Mouse (Mus musculus) hindbrain, embryonic 15.5 days (tissue): Measurements from ENCODE around the gene Nup98. TPM values are rescaled to one million over a fixed set of nuclear protein-coding genes. Genes with fewer than 3 reads are reported as not detected.
A peak's percentile ranks its signal among the peaks of the same experiment; 100 is the strongest.

Experiments used
- ATAC-seq: fragments of 200-750 bp; cut with Nextera tagmentation; 2 replicates; pipeline ENCODE4 v1.8.0; 2017; ENCODE audit warnings: low read depth, moderate number of reproducible peaks, moderate TSS enrichment; ENCODE audit not compliant: low FRiP score
- H3K27ac ChIP-seq: fragments of 300-500 bp; sonication (generic); replicated peaks from 2 replicates; pipeline ENCODE4 v1.5.1; 2015; ENCODE audit warnings: mild to moderate bottlenecking, inconsistent platforms
- H3K27me3 ChIP-seq: fragments of 300-500 bp; sonication (generic); 2 replicates; pipeline ENCODE4 v1.6.1; 2015; ENCODE audit warnings: control low read depth, inconsistent platforms
- H3K36me3 ChIP-seq: fragments of 300-500 bp; sonication (generic); 2 replicates; pipeline ENCODE4 v1.6.1; 2015; ENCODE audit warnings: control low read depth, inconsistent platforms
- H3K4me1 ChIP-seq: fragments of 300-500 bp; sonication (generic); replicated peaks from 2 replicates; pipeline ENCODE4 v1.6.1; 2015; ENCODE audit warnings: control low read depth, inconsistent platforms
- H3K4me2 ChIP-seq: fragments of 300-500 bp; sonication (generic); 2 replicates; pipeline ENCODE4 v1.6.1; 2015; ENCODE audit warnings: moderate library complexity, mild to moderate bottlenecking, inconsistent platforms
- H3K4me3 ChIP-seq: fragments of 300-500 bp; sonication (generic); 2 replicates; pipeline ENCODE4 v1.5.1; 2015; ENCODE audit warnings: mild to moderate bottlenecking, inconsistent platforms
- H3K9ac ChIP-seq: fragments of 300-500 bp; sonication (generic); 2 replicates; pipeline ENCODE4 v1.6.1; 2015; ENCODE audit warnings: inconsistent platforms
- H3K9me3 ChIP-seq: fragments of 300-500 bp; sonication (generic); 2 replicates; pipeline ENCODE4 v1.6.1; 2016; ENCODE audit warnings: control low read depth, inconsistent platforms
- WGBS: fragments of 180-500 bp; shearing (Covaris S2); methylation state at CpG from one replicate; pipeline ENCODE4 v1.1.7; 2015; 5-methylcytosine and 5-hydroxymethylcytosine counted together
- polyA plus RNA-seq: library from polyadenylated mRNA; unstranded; fragments of >200 nt; fragmentation: Nextera tagmentation; extraction: Ambion mirVana; gene quantifications from 2 replicates; pipeline ENCODE4 v1.2.1, GENCODE M21; 2015

Nup98 gene
- polyA plus RNA-seq, 1 experiment from 2014 or later: 19.0 TPM

DNA sequence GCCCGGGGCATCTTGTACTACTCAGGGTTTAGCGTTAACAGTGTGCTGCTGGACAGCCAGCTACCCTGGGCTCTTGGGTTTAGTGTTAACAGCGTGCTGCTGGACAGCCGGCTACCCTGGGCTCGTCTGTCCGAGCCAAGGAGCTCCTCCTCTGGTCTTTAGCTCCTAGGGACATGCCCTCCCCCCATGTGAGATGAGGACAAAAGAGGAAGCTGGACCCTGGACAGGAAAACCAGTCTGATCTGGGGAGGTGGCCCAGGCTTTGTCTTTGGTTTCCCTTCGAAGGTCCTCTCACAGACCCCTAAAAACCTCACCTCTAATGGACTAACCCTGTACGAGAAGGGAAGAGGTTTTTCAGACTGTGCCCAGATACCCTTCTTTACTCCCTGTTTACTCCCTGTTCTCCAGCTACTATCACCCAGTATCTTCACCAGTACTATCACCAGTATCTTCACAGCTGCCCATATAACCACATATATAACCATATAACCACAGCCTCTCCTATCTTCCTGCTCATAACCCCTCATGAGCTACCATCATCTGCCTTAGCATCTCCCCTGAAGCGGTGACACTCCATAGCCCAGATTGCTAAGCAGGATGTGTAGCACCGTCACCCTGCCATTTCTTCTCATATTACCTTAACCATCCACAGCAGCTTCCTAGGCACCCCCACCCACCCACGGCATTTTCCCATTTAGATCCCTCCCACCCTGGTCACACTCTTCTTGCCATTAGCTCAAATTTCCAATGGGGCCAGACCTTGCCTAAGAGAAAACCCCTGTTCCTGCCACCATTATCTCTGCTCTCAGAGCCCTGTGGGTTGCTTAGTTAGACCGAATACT, 37.2 kb upstream of the Nup98 start:
- Histone ChIP-seq H3K4me3 (no peak overlapping the region), H3K9me3 (no peaks in the 10 kb centered on the region), H3K4me2 (peak overlapping the region; percentile 95; the same call in 1 of the 2 replicates), H3K36me3 (no peaks in the 10 kb centered on the region), H3K27me3 (no peaks in the 10 kb centered on the region), H3K4me1 (peaks cover 40% of the 10 kb centered on the region), H3K9ac (no peak overlapping the region), H3K27ac (no peak overlapping the region)
- WGBS: 65% methylated on average over 12 of the region's 12 CpGs
- no peak for ATAC-seq

DNA sequence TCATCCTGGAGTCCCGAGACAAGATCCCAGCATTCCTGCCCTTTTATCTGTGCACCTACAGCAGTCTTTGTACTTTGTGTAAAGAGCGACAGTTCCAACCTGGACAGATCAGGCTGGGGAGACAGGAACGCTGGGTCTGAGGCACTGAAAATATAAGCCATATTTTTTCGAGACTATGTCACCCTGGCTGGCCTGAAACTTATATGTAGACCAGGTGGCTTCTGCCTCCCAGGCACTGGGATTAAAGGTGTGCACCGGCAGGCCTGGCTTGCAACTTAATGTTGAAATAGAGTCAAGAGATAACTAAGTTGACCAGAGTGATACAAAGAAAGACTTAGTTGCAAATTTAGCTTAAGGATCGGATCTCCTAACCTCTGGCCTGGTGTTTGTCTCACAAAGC, 36.3 kb upstream of the Nup98 start:
- no peaks in the 10 kb centered on the region for H3K36me3 ChIP-seq
- no peak overlapping the region for H3K4me2 ChIP-seq
- no peaks in the 10 kb centered on the region for H3K27me3 ChIP-seq
- 68% methylated on average over 6 of the region's 6 CpGs for WGBS
- H3K4me1 ChIP-seq: peaks cover 38% of the 10 kb centered on the region
- H3K27ac ChIP-seq: no peak overlapping the region
- no peak overlapping the region for H3K9ac ChIP-seq
- no peaks in the 10 kb centered on the region for H3K9me3 ChIP-seq
- no peak for ATAC-seq
- no peak overlapping the region for H3K4me3 ChIP-seq

DNA sequence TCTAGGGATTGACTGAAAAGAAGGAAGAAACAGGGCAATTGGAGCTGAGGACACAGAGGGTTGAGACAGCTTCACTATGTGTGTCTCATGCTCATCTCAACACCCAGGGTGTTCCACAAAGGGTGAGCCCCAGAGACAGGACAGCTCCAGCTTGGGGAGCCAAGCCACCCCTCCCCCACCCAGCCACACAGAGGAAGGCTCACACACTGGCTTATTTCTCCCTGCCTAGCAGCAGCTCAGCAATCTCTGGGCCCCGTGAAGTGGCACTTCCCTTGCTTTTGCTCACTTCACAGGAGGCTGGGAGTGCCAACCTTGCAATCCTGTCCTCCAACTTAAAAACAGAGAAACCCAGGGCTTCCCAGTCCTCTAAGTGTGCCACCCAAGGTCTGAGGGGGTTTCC, 35.8 kb upstream of the Nup98 start:
- Histone ChIP-seq H3K27me3 (no peaks in the 10 kb centered on the region), H3K4me2 (no peak overlapping the region), H3K36me3 (no peaks in the 10 kb centered on the region), H3K27ac (no peak overlapping the region; the same call in 1 of the 2 replicates), H3K9me3 (no peaks in the 10 kb centered on the region), H3K9ac (no peak overlapping the region), H3K4me3 (no peak overlapping the region), H3K4me1 (peaks cover 33% of the 10 kb centered on the region)
- no peak for ATAC-seq
- WGBS: 13% methylated on average over 1 of the region's 1 CpGs

GRCm38 (mm10) chr7:102244782-102245535, 35.0 kb upstream of the Nup98 start:
- H3K27ac ChIP-seq: no peak overlapping the region
- H3K4me3 ChIP-seq: no peak overlapping the region
- H3K27me3 ChIP-seq: no peaks in the 10 kb centered on the region
- no peaks in the 10 kb centered on the region for H3K9me3 ChIP-seq
- H3K9ac ChIP-seq: no peak overlapping the region
- H3K36me3 ChIP-seq: peaks cover under 1% of the 10 kb centered on the region; the same call in 1 of the 2 replicates
- H3K4me2 ChIP-seq: no peak overlapping the region
- peaks cover 33% of the 10 kb centered on the region for H3K4me1 ChIP-seq
- no peak for ATAC-seq
- WGBS: 90% methylated on average over 3 of the region's 3 CpGs

DNA sequence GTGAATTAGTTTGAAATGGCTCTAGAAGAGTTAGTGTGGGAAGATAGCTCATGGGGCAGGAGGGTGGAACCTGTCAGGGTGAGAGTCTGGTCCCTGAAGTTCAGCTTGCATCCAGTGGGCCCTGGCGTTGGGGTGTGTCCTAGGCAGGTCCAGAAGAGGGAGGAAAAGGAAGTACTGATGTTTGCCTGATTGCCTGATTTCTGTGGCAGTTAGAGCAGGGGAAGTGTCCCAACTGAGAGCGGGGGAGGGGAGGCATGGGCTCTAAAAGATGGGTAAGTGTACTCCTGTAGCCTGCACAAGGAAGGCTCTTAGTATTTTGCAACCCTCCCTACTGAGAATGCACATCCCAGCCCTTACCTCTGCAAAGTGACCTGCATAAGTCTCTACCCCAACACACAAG, 33.9 kb upstream of the Nup98 start:
- Histone ChIP-seq H3K9ac (no peak overlapping the region), H3K27me3 (no peaks in the 10 kb centered on the region), H3K27ac (no peak overlapping the region), H3K36me3 (peaks cover 9% of the 10 kb centered on the region; the same call in 1 of the 2 replicates), H3K4me2 (no peak overlapping the region), H3K9me3 (no peaks in the 10 kb centered on the region), H3K4me3 (no peak overlapping the region), H3K4me1 (peaks cover 23% of the 10 kb centered on the region)
- no peak for ATAC-seq
- 90% methylated on average over 2 of the region's 2 CpGs for WGBS

- WGBS: 89% methylated on average over 3 of the region's 3 CpGs
- no peak overlapping the region for H3K4me3 ChIP-seq
- H3K27me3 ChIP-seq: no peaks in the 10 kb centered on the region
- no peaks in the 10 kb centered on the region for H3K9me3 ChIP-seq
- H3K36me3 ChIP-seq: peaks cover 17% of the 10 kb centered on the region
- no peak for ATAC-seq
- H3K27ac ChIP-seq: no peak overlapping the region
- H3K9ac ChIP-seq: no peak overlapping the region
- peaks cover 20% of the 10 kb centered on the region for H3K4me1 ChIP-seq
- H3K4me2 ChIP-seq: no peak overlapping the region
These were observed 32.9 kb upstream of the Nup98 start for GRCm38 (mm10) chr7:102242917-102243316.

DNA sequence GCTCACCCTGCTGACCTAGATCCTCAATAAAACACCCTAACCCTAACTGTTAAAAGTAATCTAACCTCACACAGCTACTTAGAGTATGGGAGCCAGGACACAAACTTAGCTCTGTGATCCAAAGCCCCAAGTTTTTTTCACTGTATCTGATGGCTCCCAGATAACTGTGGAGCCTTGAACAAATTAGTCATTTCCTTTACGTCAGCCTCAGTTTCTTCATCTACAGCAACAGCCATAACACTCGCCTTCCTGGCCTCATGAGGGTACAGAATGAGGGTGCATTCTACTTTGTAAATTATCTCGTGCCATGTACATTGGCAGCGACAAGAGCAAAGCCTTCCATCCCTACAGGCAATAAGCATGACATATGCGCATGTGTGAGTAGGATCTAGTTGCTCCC, 32.4 kb upstream of the Nup98 start:
- WGBS: 85% methylated on average over 5 of the region's 5 CpGs
- ATAC-seq: no peak

DNA sequence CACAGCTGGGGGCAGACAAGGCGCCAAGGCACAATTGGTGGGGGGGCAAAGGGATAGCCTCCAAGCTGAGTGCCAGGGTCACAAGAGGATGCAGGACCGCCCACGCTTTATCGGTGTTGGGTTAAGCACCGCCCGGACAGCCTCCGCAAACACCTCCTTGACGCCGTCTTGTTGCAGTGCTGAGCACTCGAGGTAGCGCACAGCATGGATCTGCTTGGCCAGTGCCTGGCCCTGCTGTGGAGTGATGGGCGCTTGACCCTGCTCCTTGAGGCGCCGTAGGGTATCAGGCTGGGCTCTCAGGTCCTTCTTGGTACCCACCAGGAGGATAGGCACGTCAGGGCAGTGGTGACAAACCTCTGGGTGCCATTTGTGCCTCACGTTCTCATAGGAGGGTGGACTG, 29.6 kb upstream of the Nup98 start:
- no peak for ATAC-seq
- Histone ChIP-seq H3K4me2 (no peak overlapping the region), H3K9me3 (no peaks in the 10 kb centered on the region)

More for the DNA sequence above, 32.4 kb upstream of the Nup98 start:
- Histone ChIP-seq H3K27me3 (no peaks in the 10 kb centered on the region), H3K36me3 (peaks cover 23% of the 10 kb centered on the region), H3K27ac (no peak overlapping the region), H3K9ac (no peak overlapping the region), H3K4me2 (no peak overlapping the region), H3K4me3 (no peak overlapping the region), H3K9me3 (no peaks in the 10 kb centered on the region), H3K4me1 (peaks cover 14% of the 10 kb centered on the region)

DNA sequence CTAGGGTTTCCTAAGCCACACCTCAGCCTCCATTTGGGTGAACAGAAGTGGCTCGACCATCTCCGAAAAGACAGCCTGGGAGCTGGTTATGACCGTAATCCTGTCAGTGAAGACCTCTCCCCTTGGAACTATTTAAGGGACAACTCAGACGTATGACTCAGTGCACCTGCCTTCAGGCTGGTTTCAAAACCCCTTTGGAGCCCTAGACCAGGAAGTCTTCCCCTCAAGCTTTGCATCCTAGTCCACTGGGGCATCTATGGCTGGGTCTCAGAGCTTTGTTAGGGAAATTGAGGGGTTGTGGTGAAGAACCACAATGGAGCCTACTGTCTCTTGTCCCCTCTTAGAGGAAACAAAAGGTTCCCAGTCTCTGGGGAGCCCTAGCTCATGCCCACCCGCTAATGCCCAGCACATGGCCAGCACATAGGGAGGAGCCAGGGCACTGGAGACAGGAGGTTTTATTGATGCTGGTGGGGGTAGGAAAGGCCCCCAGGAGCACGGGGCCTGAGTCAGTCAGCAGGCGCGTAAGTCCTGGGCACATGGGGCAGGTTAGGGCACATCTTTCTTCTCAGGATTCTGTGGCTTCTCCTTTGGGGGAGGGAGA, 28.8 kb upstream of the Nup98 start:
- Histone ChIP-seq H3K27me3 (no peaks in the 10 kb centered on the region), H3K27ac (no peak overlapping the region), H3K4me3 (no peak overlapping the region), H3K36me3 (peaks cover 38% of the 10 kb centered on the region), H3K4me2 (no peak overlapping the region), H3K4me1 (no peaks in the 10 kb centered on the region), H3K9me3 (no peaks in the 10 kb centered on the region), H3K9ac (no peak overlapping the region)
- 88% methylated on average over 8 of the region's 8 CpGs for WGBS
- no peak for ATAC-seq

More for the DNA sequence above, 29.6 kb upstream of the Nup98 start:
- 95% methylated on average over 16 of the region's 16 CpGs for WGBS
- H3K27ac ChIP-seq: no peak overlapping the region
- H3K9ac ChIP-seq: no peak overlapping the region
- no peak overlapping the region for H3K4me3 ChIP-seq
- no peaks in the 10 kb centered on the region for H3K27me3 ChIP-seq
- H3K4me1 ChIP-seq: no peaks in the 10 kb centered on the region
- H3K36me3 ChIP-seq: peaks cover 38% of the 10 kb centered on the region

GRCm38 (mm10) chr7:102233059-102233458, 23.1 kb upstream of the Nup98 start:
- H3K27ac ChIP-seq: no peak overlapping the region
- H3K9ac ChIP-seq: no peak overlapping the region
- H3K4me1 ChIP-seq: no peaks in the 10 kb centered on the region
- no peak overlapping the region for H3K4me2 ChIP-seq
- no peak for ATAC-seq
- no peaks in the 10 kb centered on the region for H3K9me3 ChIP-seq
- no peaks in the 10 kb centered on the region for H3K27me3 ChIP-seq
- peaks cover 25% of the 10 kb centered on the region for H3K36me3 ChIP-seq
- no peak overlapping the region for H3K4me3 ChIP-seq
- WGBS: 81% methylated on average over 4 of the region's 4 CpGs

DNA sequence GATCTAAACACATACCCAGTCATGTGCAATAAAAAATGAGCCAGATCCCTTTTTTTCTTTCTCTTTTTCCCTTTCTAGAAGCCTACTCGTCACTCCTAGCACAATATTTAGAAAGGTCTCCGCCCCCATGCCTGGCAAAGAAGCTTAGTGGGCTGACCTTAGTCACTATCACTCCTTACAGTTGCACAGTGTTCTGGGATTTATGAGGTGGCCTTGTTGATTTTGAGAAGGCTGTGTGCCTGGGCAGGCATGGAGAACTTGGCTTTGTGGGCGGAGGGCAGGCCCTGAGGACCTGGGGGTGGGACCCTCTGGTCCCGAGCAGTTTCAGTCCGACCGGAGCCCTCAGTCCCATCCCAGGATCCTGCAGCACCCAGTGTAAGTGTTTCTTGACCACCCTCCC, 19.8 kb upstream of the Nup98 start:
- Histone ChIP-seq H3K4me3 (no peak overlapping the region), H3K4me1 (no peaks in the 10 kb centered on the region), H3K27ac (no peak overlapping the region), H3K4me2 (no peak overlapping the region), H3K27me3 (no peaks in the 10 kb centered on the region), H3K9ac (no peak overlapping the region), H3K36me3 (0 out of 2 replicates have a peak, but pooled peaks cover 3% of the 10 kb centered on the region), H3K9me3 (no peaks in the 10 kb centered on the region)
- ATAC-seq: no peak
- 96% methylated on average over 6 of the region's 6 CpGs for WGBS
